Mouse (Mus musculus) forebrain, postnatal 0 days (tissue): ENCODE measurements around the gene Gabrr2. TPM values are rescaled to one million over a fixed set of nuclear protein-coding genes. Genes with fewer than 3 reads are reported as not detected.
A peak's percentile ranks its signal among the peaks of the same experiment; 100 is the strongest.

Experiments used
- ATAC-seq: fragments of 200-750 bp; cut with Nextera tagmentation; 2 replicates; pipeline ENCODE4 v1.8.0; 2017; ENCODE audit warnings: mild to moderate bottlenecking, moderate library complexity
- DNase-seq: peaks from one replicate; pipeline ENCODE4 v3.0.0-alpha.2; 2015
- H3K27ac ChIP-seq: fragments of 300-500 bp; sonication (generic); 2 replicates; pipeline ENCODE4 v1.5.1; 2014; ENCODE audit warnings: low read depth, mild to moderate bottlenecking, antibody characterized with exemption, low read length, moderate library complexity, mixed read lengths
- H3K27me3 ChIP-seq: fragments of 300-500 bp; sonication (generic); 2 replicates; pipeline ENCODE4 v1.6.1; 2014; ENCODE audit warnings: mild to moderate bottlenecking, low read length, mixed read lengths; ENCODE audit not compliant: insufficient read depth
- H3K36me3 ChIP-seq: fragments of 300-500 bp; sonication (generic); 2 replicates; pipeline ENCODE4 v1.6.1; 2014; ENCODE audit warnings: mild to moderate bottlenecking, moderate library complexity; ENCODE audit not compliant: insufficient read depth
- H3K4me1 ChIP-seq: fragments of 300-500 bp; sonication (generic); 2 replicates; pipeline ENCODE4 v1.6.1; 2014; ENCODE audit warnings: antibody characterized with exemption; ENCODE audit not compliant: insufficient read depth
- H3K4me2 ChIP-seq: fragments of 300-500 bp; sonication (generic); 2 replicates; pipeline ENCODE4 v1.6.1; 2014; ENCODE audit warnings: low read depth, mild to moderate bottlenecking, moderate library complexity
- H3K4me3 ChIP-seq: fragments of 300-500 bp; sonication (generic); 2 replicates; pipeline ENCODE4 v1.5.1; 2014; ENCODE audit warnings: low read depth, low read length, mixed read lengths
- H3K9ac ChIP-seq: fragments of 300-500 bp; sonication (generic); 2 replicates; pipeline ENCODE4 v1.6.1; 2014; ENCODE audit warnings: mild to moderate bottlenecking
- H3K9me3 ChIP-seq: fragments of 300-500 bp; sonication (generic); 2 replicates; pipeline ENCODE4 v1.6.1; 2016; ENCODE audit warnings: low read length
- CTCF ChIP-seq: sonication (generic); IDR thresholded peaks from 2 replicates; pipeline ENCODE4 v1.5.1; 2016; ENCODE audit warnings: antibody characterized with exemption, control low read depth, low read depth
- WGBS: fragments of 180-500 bp; shearing (Covaris S2); extraction: QIAGEN DNeasy Blood & Tissue Kit; methylation state at CpG from one replicate; pipeline ENCODE4 v1.1.7; 2014; 5-methylcytosine and 5-hydroxymethylcytosine counted together
- polyA plus RNA-seq: library from polyadenylated mRNA; unstranded; fragments of >200 nt; fragmentation: Nextera tagmentation; extraction: Ambion mirVana; gene quantifications from 2 replicates; pipeline ENCODE4 v1.2.1, GENCODE M21; 2015
- total RNA-seq: library from RNA; depleted of rRNA; stranded (reverse); fragments of >200 nt; gene quantifications from 2 replicates; pipeline ENCODE4 v1.2.3, GENCODE M21; 2014; rRNA removed

Gene Gabrr2
- total RNA-seq (0.54 TPM in 1 of 2 replicates, not detected in the other), polyA plus RNA-seq (not detected in 2 replicates)

DNA sequence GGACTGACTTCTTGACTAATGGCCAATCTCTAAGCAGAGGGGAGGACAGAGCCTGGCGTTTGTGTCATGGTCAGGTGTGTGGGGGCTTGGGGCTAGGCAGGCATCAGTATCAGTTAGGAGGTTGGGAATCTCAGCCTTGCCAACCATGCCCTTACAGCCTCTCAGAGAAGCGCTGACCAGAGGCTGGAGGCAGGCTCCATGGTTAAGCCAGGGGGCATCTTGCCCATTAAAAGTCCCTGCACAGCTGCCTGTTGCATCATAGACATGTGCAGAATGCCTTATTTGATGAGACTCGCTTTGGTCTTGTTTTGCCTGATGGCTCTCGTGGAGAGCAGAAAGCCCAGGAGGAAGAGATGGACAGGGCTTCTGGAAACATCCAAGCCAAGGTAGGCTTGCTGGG, at the start of gene Gabrr2:
TSS of gene Gabrr2 (plus strand) at position 19 of the 400 bp plus-strand sequence.
- Histone ChIP-seq H3K9ac (no peak within 1 kb of the TSS), H3K9me3 (no peaks in the 10 kb centered on the region), H3K4me2 (no peak within 1 kb of the TSS), H3K27me3 (no peaks in the 10 kb centered on the region), H3K27ac (no peak within 1 kb of the TSS), H3K4me3 (no peak within 1 kb of the TSS), H3K36me3 (no peaks in the 10 kb centered on the region), H3K4me1 (no peaks in the 10 kb centered on the region)
- ATAC-seq = no peak
- no peak for DNase-seq
- TF ChIP-seq CTCF = no peak
- WGBS = 88% methylated on average over 4 of the region's 4 CpGs

DNA sequence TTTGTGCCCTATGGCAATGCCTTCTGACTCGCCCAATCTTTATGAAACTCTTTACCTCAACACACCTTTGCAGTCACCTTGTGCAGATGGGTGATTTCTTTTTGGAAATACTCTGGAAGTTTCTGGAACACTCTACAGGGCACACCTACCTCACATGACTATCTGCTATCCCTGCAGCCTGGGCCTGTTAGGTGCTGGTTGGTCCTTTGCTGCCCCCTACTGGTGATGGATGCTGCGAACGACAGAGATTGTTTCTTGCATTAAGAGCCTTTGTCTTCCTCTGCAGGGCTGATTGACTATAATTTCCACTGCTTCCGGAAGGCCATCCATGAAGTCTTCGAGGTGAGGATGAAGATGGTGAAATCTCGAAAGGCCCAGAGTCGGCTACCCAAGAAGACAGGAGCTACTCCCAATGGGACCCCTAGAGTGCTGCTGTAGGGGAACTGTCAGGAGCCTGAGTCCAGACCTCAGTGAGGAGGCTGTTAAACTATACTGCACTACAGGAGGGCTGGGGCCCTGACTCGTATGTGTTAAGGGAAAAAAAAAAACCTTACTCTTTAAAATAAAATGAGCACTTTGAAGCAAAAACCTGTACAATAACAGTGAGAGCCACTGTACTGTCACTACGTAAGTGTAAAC, 44.3 kb upstream of the Gabrr2 start:
- H3K4me1 ChIP-seq = no peaks in the 10 kb centered on the region
- WGBS = 46% methylated on average over 9 of the region's 9 CpGs
- no peak overlapping the region for H3K4me3 ChIP-seq
- H3K36me3 ChIP-seq = peaks cover 12% of the 10 kb centered on the region
- DNase-seq = peak; percentile 93
- H3K27me3 ChIP-seq = no peaks in the 10 kb centered on the region
- ATAC-seq = peak; percentile 94
- no peak overlapping the region for H3K4me2 ChIP-seq
- H3K9me3 ChIP-seq = no peaks in the 10 kb centered on the region
- H3K27ac ChIP-seq = no peak overlapping the region
- no peak overlapping the region for H3K9ac ChIP-seq
- TF ChIP-seq CTCF = peak; percentile 97

DNA sequence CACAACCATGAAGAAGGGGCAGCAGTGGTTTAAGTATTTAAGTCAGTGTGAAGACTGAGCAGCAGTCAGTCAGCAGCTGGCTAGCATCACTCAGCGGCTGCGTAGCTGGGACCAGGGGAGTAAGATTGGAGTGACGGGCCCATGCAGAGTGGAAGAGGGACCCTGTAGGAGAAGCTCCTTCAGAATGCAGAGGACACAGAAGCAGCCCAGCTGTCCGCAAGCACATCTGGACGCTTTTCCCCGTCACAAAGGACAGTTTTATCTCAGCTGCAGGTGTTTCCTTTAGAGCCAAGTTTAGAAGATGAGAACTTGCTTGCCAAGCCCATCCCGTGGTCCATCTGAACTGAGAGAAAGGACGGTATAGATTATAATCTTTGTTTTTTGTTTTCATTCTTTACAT, 38.4 kb upstream of the Gabrr2 start:
- TF ChIP-seq CTCF = no peak
- WGBS = 83% methylated on average over 8 of the region's 8 CpGs

DNA sequence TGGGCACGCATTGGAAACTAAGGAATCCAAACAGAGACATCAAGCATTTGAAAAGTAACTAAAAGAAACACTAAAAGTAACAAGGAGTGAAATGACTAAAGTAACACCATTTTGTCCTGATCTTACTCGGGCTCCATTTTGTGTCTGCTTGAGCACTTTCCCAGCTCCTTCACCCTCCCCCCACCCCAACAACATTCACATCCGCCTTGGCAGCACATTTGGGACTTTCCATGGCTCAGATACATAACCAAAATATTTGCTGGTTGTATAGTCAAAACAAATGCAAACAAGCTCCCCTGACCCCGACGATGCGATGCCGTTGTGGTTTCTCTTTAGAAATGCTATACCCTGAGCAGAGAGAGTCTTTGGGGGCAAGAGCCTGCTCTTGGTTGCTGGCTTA, 33.7 kb upstream of the Gabrr2 start:
- H3K4me2 ChIP-seq = no peak overlapping the region
- 84% methylated on average over 7 of the region's 7 CpGs for WGBS
- H3K9ac ChIP-seq = no peak overlapping the region
- H3K9me3 ChIP-seq = no peaks in the 10 kb centered on the region
- no peak overlapping the region for H3K27ac ChIP-seq
- TF ChIP-seq CTCF = no peak
- H3K27me3 ChIP-seq = no peaks in the 10 kb centered on the region
- H3K36me3 ChIP-seq = 0 out of 2 replicates have a peak, but pooled peaks cover 12% of the 10 kb centered on the region
- peaks cover 7% of the 10 kb centered on the region; the same call in 1 of the 2 replicates for H3K4me1 ChIP-seq
- ATAC-seq = no peak
- no peak for DNase-seq
- H3K4me3 ChIP-seq = no peak overlapping the region

More for the DNA sequence above, 38.4 kb upstream of the Gabrr2 start:
- Histone ChIP-seq H3K9me3 (no peaks in the 10 kb centered on the region), H3K9ac (no peak overlapping the region), H3K4me1 (no peaks in the 10 kb centered on the region), H3K36me3 (peaks cover 12% of the 10 kb centered on the region), H3K27me3 (no peaks in the 10 kb centered on the region), H3K27ac (no peak overlapping the region), H3K4me2 (no peak overlapping the region), H3K4me3 (no peak overlapping the region)
- ATAC-seq (no peak), DNase-seq (no peak)

DNA sequence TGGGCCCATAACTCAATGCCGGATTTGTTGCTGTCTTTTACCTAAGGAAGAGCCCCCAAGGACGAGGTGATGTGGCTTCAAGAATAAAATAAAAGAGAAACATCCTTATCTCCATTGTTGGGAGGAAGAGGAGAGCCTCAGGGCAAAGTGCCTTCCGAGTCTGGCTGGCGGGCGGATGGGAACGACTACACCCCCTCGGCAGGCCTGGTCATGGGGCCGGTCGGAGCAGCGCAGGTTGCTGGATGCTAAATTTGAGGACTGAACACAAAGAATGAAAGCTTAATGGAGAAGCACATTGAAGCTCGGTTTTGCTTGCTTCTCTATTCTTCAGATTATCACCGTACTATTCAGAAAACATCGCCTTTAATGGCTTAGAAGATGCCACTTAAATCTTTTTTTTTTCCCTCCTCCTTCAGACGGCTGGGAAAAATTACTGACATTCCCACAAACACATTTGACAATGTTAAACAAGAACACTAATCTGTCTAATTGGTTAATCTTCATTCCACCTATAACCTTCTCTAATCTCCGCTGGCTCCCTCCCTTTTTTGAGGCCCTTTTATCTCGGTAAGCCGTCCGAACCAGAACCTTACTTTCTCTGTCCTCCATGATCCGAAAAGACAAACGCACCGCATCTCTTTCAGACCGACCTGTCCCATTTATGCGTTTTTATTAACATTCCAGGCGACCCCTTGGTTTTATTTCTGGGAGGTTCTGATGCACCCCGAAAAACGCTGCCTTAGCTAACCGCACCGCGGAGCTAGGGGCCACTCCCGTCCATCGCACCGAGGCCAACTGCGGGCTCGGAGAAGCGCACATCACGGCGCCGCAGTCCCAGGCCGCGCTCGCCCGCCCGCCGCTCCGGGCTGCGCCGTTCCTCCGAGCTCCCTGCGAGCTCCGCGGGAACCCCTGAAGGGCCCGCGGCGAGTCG, 32.3 kb upstream of the Gabrr2 start:
- peak; percentile 79 for ATAC-seq
- H3K4me2 ChIP-seq = peak overlapping the region; percentile 70
- no peak; the same call in 1 of the 2 replicates for TF ChIP-seq CTCF
- H3K4me3 ChIP-seq = peak overlapping the region; percentile 62
- H3K36me3 ChIP-seq = peaks cover 9% of the 10 kb centered on the region; the same call in 1 of the 2 replicates
- H3K9me3 ChIP-seq = no peaks in the 10 kb centered on the region
- 3% methylated on average over 55 of the region's 55 CpGs for WGBS
- peak overlapping the region; percentile 95 for H3K9ac ChIP-seq
- H3K27ac ChIP-seq = peak overlapping the region; percentile 99
- H3K4me1 ChIP-seq = peaks cover 7% of the 10 kb centered on the region; the same call in 1 of the 2 replicates
- H3K27me3 ChIP-seq = no peaks in the 10 kb centered on the region
- no peak for DNase-seq

DNA sequence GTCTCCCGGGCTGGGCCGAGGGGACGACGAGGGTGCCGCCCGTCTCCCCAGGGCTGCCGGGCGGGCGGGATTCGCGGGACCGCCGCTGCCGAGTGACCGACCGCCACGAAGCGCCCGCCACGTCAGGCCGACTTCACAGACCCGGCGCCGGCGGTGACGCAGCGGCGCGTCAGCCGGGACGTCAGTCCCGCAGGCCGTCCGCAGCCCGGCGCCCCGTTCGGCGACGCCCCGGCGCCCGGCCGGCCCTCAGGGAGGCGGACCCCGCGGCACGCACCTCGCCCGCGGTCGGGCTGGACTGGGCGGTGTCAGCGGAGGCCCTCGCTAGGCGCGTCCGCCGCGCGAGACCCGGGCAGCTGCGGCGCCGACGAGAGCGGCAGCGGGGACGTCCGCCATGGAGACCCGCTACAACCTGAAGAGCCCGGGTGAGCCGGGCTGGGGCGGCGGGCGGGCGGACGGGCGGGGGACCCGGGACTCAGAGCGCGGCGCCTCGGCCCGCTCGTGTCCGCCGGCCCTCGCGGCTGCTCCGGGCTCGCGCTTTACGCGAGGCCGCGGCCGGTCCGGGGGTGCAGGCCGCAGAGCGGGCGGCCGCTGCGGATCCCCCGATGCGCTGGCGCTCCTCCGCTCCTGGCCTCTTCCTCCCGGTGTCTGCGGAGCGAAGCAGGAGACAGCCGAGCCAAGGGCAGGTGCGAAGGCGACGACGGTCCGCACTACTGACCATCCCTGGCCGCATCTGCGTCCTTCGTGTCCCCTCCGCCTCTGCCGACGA, 31.4 kb upstream of the Gabrr2 start, which contains the start of gene Ube2j1:
TSS of gene Ube2j1 (plus strand) at position 222 of the 766 bp plus-strand sequence.
- Histone ChIP-seq H3K4me2 (peak within 1 kb of the TSS; percentile 70), H3K9ac (peak within 1 kb of the TSS; percentile 95), H3K4me1 (peaks cover 7% of the 10 kb centered on the region; the same call in 1 of the 2 replicates), H3K4me3 (peak within 1 kb of the TSS; percentile 62), H3K9me3 (no peaks in the 10 kb centered on the region), H3K27me3 (no peaks in the 10 kb centered on the region), H3K36me3 (peaks cover 9% of the 10 kb centered on the region), H3K27ac (peak within 1 kb of the TSS; percentile 99)
- peak; percentile 97 for ATAC-seq
- DNase-seq = peak; percentile 94
- TF ChIP-seq CTCF = no peak
- 3% methylated on average over 97 of the region's 123 CpGs for WGBS
